Mouse (Mus musculus) E14TG2a.4 (cell line): ENCODE measurements around the gene Gm29564.
"Not testable (repeated sequence)": the region's sequence is repeated elsewhere in the genome, so short reads cannot be mapped to it uniquely, and the experiment has no call there.

Experiments
- H3K27me3 ChIP-seq: 2 replicates; pipeline ENCODE4 v1.6.1; 2014; ENCODE audit warnings: low read length, control low read depth; ENCODE audit not compliant: insufficient read depth
- H3K36me3 ChIP-seq: 2 replicates; pipeline ENCODE4 v1.6.1; 2014; ENCODE audit warnings: low read length, control low read depth; ENCODE audit not compliant: insufficient read depth
- H3K4me1 ChIP-seq: replicated peaks from 2 replicates; pipeline ENCODE4 v1.6.1; 2014; ENCODE audit warnings: low read depth, low read length, control low read depth
- H3K4me3 ChIP-seq: replicated peaks from 2 replicates; pipeline ENCODE4 v1.5.1; 2014; ENCODE audit warnings: mild to moderate bottlenecking, low read length
- H3K9me3 ChIP-seq: 2 replicates; pipeline ENCODE4 v1.6.1; 2014; ENCODE audit warnings: low read length, control low read depth

Gm29564 gene

GRCm38 (mm10) chrY:78212693-78213092 is at the start of gene Gm29564:
Gene Gm29564, plus strand, starts transcription at chrY:78212993.
- not testable (repeated sequence) for H3K4me1 ChIP-seq, H3K36me3 ChIP-seq, H3K4me3 ChIP-seq, H3K9me3 ChIP-seq, H3K27me3 ChIP-seq
